Mouse (Mus musculus) hindbrain, embryonic 16.5 days (tissue): ENCODE results near the gene Fahd1. TPM values are rescaled to one million over a fixed set of nuclear protein-coding genes. Genes with fewer than 3 reads are reported as not detected.

Source experiments
- ATAC-seq: fragments of 200-750 bp; cut with Nextera tagmentation; 2 replicates; pipeline ENCODE4 v1.8.0; 2017; ENCODE audit warnings: moderate TSS enrichment, moderate library complexity
- H3K27ac ChIP-seq: fragments of 300-500 bp; sonication (generic); 2 replicates; pipeline ENCODE4 v1.5.1; 2014; ENCODE audit warnings: low read depth, mild to moderate bottlenecking, control low read depth, low read length, moderate library complexity
- H3K27me3 ChIP-seq: fragments of 300-500 bp; sonication (generic); replicated peaks from 2 replicates; pipeline ENCODE4 v1.6.1; 2014; ENCODE audit warnings: low read length; ENCODE audit not compliant: control insufficient read depth, insufficient read depth
- H3K36me3 ChIP-seq: fragments of 300-500 bp; sonication (generic); 2 replicates; pipeline ENCODE4 v1.6.1; 2014; ENCODE audit warnings: mild to moderate bottlenecking, low read length, moderate library complexity, mixed read lengths; ENCODE audit not compliant: control insufficient read depth, insufficient read depth
- H3K4me1 ChIP-seq: fragments of 300-500 bp; sonication (generic); 2 replicates; pipeline ENCODE4 v1.6.1; 2014; ENCODE audit warnings: low read depth, low read length; ENCODE audit not compliant: control insufficient read depth, insufficient read depth
- H3K4me2 ChIP-seq: fragments of 300-500 bp; sonication (generic); 2 replicates; pipeline ENCODE4 v1.6.1; 2014; ENCODE audit warnings: mild to moderate bottlenecking, low read length, control low read depth, moderate library complexity
- H3K4me3 ChIP-seq: fragments of 300-500 bp; sonication (generic); 2 replicates; pipeline ENCODE4 v1.5.1; 2014; ENCODE audit warnings: mild to moderate bottlenecking, low read length, control low read depth, moderate library complexity
- H3K9ac ChIP-seq: fragments of 300-500 bp; sonication (generic); 2 replicates; pipeline ENCODE4 v1.6.1; 2014; ENCODE audit warnings: low read depth, mild to moderate bottlenecking, control low read depth, low read length, moderate library complexity
- H3K9me3 ChIP-seq: fragments of 300-500 bp; sonication (generic); 2 replicates; pipeline ENCODE4 v1.6.1; 2014; ENCODE audit warnings: mild to moderate bottlenecking, low read length, moderate library complexity; ENCODE audit not compliant: control insufficient read depth
- WGBS: fragments of 180-500 bp; shearing (Covaris S2); extraction: QIAGEN DNeasy Blood & Tissue Kit; methylation state at CpG from one replicate; pipeline ENCODE4 v1.1.7; 2014; 5-methylcytosine and 5-hydroxymethylcytosine counted together
- polyA plus RNA-seq: library from polyadenylated mRNA; unstranded; fragments of >200 nt; fragmentation: Nextera tagmentation; extraction: Ambion mirVana; gene quantifications from 2 replicates; pipeline ENCODE4 v1.2.1, GENCODE M21; 2015

Gene Fahd1
- polyA plus RNA-seq, 1 experiment from 2014 or later, result 28.8 TPM

DNA sequence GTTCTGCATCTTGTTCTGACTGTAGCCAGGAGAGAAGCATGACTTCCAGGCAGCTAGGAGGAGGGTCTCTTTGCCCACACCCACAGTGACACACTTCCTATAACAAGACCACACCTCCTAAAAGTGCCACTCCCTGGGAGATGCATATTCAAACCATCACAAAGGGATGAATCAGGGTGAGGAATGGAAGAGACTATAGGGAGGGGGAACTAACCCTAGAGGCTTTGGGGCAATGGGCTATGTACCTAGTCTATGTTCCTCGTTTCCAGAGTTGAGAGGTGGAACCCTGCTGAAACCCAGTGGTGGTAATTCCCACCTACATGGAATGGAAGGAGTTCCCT, 24.2 kb upstream of the Fahd1 start:
- Histone ChIP-seq H3K9ac (no peak overlapping the region), H3K4me2 (no peak overlapping the region), H3K4me1 (no peaks in the 10 kb centered on the region), H3K9me3 (no peaks in the 10 kb centered on the region), H3K27ac (no peak overlapping the region), H3K36me3 (no peaks in the 10 kb centered on the region), H3K4me3 (no peak overlapping the region), H3K27me3 (no peaks in the 10 kb centered on the region)
- ATAC-seq, result no peak
- WGBS, result 53% methylated on average over 1 of the region's 1 CpGs

DNA sequence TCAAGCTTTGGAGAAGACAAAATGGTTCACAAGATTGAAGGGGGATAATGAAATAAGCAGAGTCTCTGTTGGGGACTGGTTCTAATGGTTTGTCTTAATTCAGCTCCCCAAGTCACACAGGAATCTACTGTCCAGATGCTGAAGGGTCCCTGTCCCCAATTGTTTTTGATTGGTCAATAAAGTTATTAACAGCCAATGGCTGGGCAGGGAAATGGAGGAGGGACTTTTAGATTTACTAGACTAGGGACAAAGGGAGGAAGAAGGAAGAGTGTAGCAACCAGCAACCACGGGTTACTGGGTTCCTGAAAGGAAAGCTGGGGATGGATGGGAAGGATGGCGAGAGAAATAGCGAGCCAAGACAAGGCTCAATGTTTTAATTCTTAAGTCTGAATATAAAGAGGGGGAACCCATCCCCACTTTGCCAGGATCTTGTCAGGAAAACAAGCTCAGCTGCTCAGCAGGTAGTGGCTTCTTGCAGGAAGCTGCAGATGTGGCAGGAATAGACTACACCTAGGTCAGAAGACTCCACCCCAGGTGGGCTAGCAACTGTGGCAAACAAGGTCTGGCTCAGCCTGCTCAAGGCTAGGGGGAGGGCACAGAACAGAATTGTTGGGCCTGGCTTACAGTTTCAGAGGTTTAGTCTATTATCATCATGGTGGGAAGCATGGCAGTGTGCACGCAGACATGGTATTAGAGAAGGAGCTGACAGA, 23.7 kb upstream of the Fahd1 start:
- H3K4me3 ChIP-seq, result no peak overlapping the region
- no peak overlapping the region for H3K9ac ChIP-seq
- 44% methylated on average over 4 of the region's 4 CpGs for WGBS
- H3K4me1 ChIP-seq, result no peaks in the 10 kb centered on the region
- H3K9me3 ChIP-seq, result no peaks in the 10 kb centered on the region
- no peak overlapping the region for H3K4me2 ChIP-seq
- no peaks in the 10 kb centered on the region for H3K36me3 ChIP-seq
- H3K27me3 ChIP-seq, result no peaks in the 10 kb centered on the region
- H3K27ac ChIP-seq, result no peak overlapping the region
- no peak for ATAC-seq

DNA sequence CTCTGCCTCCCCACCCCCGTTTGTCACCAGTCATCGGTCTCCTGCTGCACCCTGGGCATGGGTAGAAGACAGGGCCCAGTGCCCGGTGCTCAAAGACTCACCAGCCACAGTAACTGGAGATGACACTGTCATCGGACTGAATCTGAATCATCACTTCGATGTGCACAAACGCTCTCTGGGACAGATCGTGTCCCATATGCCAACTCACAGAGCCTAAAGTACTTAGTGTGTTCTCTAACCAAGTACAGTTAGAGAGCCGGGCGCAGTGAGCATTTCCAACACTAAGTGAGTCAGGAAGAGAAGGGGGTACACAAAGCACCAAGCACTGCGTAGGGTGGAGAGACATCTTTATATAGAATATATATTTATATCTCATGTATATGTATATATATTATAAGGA, 17.8 kb upstream of the Fahd1 start:
- no peak overlapping the region for H3K9ac ChIP-seq
- no peaks in the 10 kb centered on the region for H3K27me3 ChIP-seq
- H3K9me3 ChIP-seq, result no peaks in the 10 kb centered on the region
- no peak overlapping the region for H3K4me2 ChIP-seq
- no peaks in the 10 kb centered on the region for H3K4me1 ChIP-seq
- peaks cover 12% of the 10 kb centered on the region for H3K36me3 ChIP-seq
- WGBS, result 96% methylated on average over 10 of the region's 10 CpGs
- no peak overlapping the region for H3K27ac ChIP-seq
- H3K4me3 ChIP-seq, result no peak overlapping the region
- no peak for ATAC-seq

DNA sequence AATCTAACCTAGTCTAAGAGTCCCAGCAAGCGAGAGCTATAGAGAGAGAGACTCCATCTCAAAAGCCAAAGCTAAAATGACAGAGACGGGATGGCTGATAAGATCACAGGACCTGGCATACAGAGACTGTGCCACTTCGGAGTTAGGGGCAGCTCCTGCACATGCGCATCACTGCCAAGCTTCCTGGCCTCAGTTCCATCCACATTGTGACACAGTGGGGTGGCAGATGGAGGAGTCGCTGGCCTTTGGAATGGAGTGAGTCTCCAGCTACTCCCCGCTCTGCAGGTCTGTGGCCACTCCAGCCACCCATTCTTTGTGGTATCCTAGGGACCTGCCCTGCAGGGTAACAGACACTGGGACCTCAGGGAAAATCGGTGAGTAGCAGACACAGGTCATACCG, 15.6 kb upstream of the Fahd1 start, which contains the start of gene Igfals:
TSS of gene Igfals (plus strand) at position 222 of the 400 bp plus-strand sequence.
- no peak for ATAC-seq
- Histone ChIP-seq H3K4me1 (no peaks in the 10 kb centered on the region), H3K9me3 (no peaks in the 10 kb centered on the region), H3K9ac (no peak within 1 kb of the TSS), H3K27ac (no peak within 1 kb of the TSS), H3K36me3 (peaks cover 20% of the 10 kb centered on the region), H3K4me2 (no peak within 1 kb of the TSS), H3K4me3 (no peak within 1 kb of the TSS), H3K27me3 (no peaks in the 10 kb centered on the region)
- WGBS, result 90% methylated on average over 8 of the region's 8 CpGs

- Histone ChIP-seq H3K4me3 (no peak overlapping the region), H3K4me1 (no peaks in the 10 kb centered on the region), H3K27ac (no peak overlapping the region), H3K9ac (no peak overlapping the region), H3K36me3 (peaks cover 25% of the 10 kb centered on the region), H3K4me2 (no peak overlapping the region), H3K27me3 (no peaks in the 10 kb centered on the region), H3K9me3 (no peaks in the 10 kb centered on the region)
- WGBS, result 95% methylated on average over 3 of the region's 3 CpGs
- no peak for ATAC-seq
Measured at GRCm38 (mm10) chr17:24861785-24862184, 11.6 kb upstream of the Fahd1 start.

DNA sequence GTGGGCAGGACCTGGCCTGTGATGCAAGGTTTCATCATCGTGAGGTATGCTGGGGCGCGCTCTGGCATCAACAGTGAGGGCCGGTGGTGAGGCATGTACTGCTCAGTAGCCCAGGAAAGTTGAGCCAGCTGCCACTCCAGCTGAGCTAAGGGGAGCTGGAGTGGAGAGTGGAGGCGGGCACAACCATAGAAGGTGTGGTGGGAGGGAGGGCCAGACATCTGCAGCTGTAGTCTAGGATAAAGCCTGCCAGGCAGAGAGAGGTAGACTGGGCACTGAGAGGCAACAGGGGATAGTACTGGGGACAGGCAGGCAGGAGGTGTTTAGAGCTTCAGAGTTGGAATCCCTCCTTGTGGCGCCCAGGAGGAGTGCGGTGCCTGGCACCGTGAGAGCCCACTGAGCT, 9.9 kb upstream of the Fahd1 start:
- no peak overlapping the region for H3K4me2 ChIP-seq
- no peak for ATAC-seq
- no peaks in the 10 kb centered on the region for H3K4me1 ChIP-seq
- H3K36me3 ChIP-seq, result peaks cover 25% of the 10 kb centered on the region
- no peaks in the 10 kb centered on the region for H3K27me3 ChIP-seq
- WGBS, result 94% methylated on average over 8 of the region's 8 CpGs
- H3K27ac ChIP-seq, result no peak overlapping the region
- H3K9me3 ChIP-seq, result no peaks in the 10 kb centered on the region
- H3K9ac ChIP-seq, result no peak overlapping the region
- H3K4me3 ChIP-seq, result no peak overlapping the region

DNA sequence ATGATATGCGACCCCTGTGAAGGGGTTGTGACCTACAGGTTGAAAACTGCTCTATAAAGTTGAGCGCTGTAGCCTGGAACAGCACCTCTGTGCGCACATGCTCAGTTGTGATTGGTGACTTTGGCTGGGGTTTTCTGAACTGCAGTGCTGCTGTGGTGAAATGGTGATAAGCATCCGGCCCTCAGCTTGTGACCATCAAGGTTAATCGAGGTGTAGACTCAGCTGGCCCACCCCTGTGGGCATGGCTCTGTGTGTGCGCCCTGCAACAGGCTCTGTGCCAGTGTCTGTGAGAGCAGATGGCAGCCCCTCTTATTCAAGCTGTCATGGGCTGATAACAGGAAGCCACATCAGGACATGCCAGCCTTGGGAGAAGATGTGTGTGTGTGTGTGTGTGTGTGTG, 8.8 kb upstream of the Fahd1 start:
- Histone ChIP-seq H3K4me3 (no peak overlapping the region), H3K36me3 (peaks cover 23% of the 10 kb centered on the region), H3K4me1 (no peaks in the 10 kb centered on the region), H3K27ac (no peak overlapping the region), H3K9me3 (no peaks in the 10 kb centered on the region), H3K27me3 (no peaks in the 10 kb centered on the region), H3K4me2 (no peak overlapping the region), H3K9ac (no peak overlapping the region)
- ATAC-seq, result no peak
- 81% methylated on average over 6 of the region's 6 CpGs for WGBS

- no peaks in the 10 kb centered on the region for H3K27me3 ChIP-seq
- no peak overlapping the region for H3K27ac ChIP-seq
- no peak overlapping the region for H3K9ac ChIP-seq
- H3K4me2 ChIP-seq, result no peak overlapping the region
- no peak for ATAC-seq
- H3K9me3 ChIP-seq, result no peaks in the 10 kb centered on the region
- H3K4me1 ChIP-seq, result no peaks in the 10 kb centered on the region
- H3K4me3 ChIP-seq, result no peak overlapping the region
- H3K36me3 ChIP-seq, result peaks cover 22% of the 10 kb centered on the region
- 87% methylated on average over 8 of the region's 8 CpGs for WGBS
Measured at GRCm38 (mm10) chr17:24857831-24858470, 7.8 kb upstream of the Fahd1 start.

DNA sequence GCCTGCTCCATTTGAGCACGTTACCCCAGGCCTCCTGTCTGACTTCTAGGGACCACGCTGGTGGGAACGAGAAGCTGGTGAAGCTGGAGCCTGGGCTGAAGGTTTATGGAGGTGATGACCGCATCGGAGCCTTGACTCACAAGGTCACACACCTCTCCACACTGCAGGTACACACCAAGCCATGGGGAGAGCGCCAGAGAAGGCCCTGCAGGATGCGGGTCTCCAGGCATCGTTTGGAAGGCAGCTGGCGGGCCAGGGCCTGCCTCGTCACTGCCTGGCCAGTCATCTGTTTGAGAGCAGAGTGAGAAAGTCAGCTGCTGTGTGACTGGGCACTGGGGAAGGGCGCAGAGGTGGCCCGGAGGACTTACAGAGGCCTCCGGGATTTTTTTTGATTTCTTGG, 6.4 kb upstream of the Fahd1 start:
- Histone ChIP-seq H3K27ac (no peak overlapping the region), H3K27me3 (no peaks in the 10 kb centered on the region), H3K4me3 (no peak overlapping the region), H3K36me3 (peaks cover 19% of the 10 kb centered on the region), H3K9me3 (no peaks in the 10 kb centered on the region), H3K4me1 (peaks cover under 1% of the 10 kb centered on the region; the same call in 1 of the 2 replicates), H3K9ac (no peak overlapping the region), H3K4me2 (no peak overlapping the region)
- 91% methylated on average over 13 of the region's 13 CpGs for WGBS
- ATAC-seq, result no peak
